Mouse (Mus musculus) bone marrow, adult 2 months (tissue): ENCODE measurements at regions not wholly inside any gene's neighbourhood (a gene's known extent, or its start where the extent isn't known, plus 50 kb on each side); places are given as distances from the start of the nearest gene placed in this dataset.

Experiments
- CTCF ChIP-seq: fragments of 200-500 bp; IDR thresholded peaks from 2 replicates; pipeline ENCODE4 v1.5.1; 2011; ENCODE audit warnings: low read length, control low read depth; ENCODE audit not compliant: control insufficient read depth, insufficient read depth
- POLR2A ChIP-seq: fragments of 200-500 bp; IDR thresholded peaks from 2 replicates; pipeline ENCODE4 v1.6.1; 2011; ENCODE audit warnings: low read depth, mild to moderate bottlenecking, control low read depth, low read length, borderline replicate concordance; ENCODE audit not compliant: control insufficient read depth

GRCm38 (mm10) chr12:77894238-77894637 lies 299.8 kb upstream of the Gm6657 start:
- TF ChIP-seq CTCF (no peak), POLR2A (no peak)
